Mouse (Mus musculus): Measurements from ENCODE around the gene Kidins220. TPM values are rescaled to one million over a fixed set of nuclear protein-coding genes. Genes with fewer than 3 reads are reported as not detected.

Kidins220 gene
- polyA plus RNA-seq, 1 experiment from 2014 or later: 23.7 TPM

DNA sequence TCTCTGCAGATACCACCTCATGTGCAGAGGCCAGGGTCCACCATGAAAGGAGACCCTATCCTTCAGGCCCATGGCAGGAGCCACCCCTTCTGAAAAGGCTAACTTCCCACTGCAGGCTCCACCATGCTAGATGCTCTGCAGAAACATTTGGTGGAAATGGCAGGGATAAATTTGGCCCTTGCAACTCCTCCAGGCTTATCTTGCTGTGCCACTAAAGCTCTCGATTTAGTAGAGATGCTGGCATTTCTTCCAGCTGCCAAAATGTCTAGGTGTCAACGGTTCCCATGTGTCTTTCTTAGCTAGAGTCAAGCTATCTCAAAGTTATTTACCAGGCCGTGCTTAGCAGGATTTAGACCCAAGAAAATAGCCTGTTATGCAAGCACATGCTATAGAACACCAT lies 99.6 kb downstream of the Kidins220 start:
- DNase-seq (ENCODE audit: low spot score): no peak
- no peaks in the 10 kb centered on the region for H3K4me1 ChIP-seq (replicated peaks; ENCODE audit: control insufficient read depth, insufficient read depth, low read length)
- H3K36me3 ChIP-seq (ENCODE audit: control insufficient read depth, insufficient read depth, low read length): no peaks in the 10 kb centered on the region
- H3K4me3 ChIP-seq (ENCODE audit: low read depth, low read length): no peak overlapping the region
- 69% methylated on average over 3 of the region's 3 CpGs for WGBS
- no peaks in the 10 kb centered on the region for H3K9me3 ChIP-seq (ENCODE audit: control insufficient read depth, low read length)
- no peak overlapping the region for H3K27ac ChIP-seq (ENCODE audit: low read depth, low read length)
- H3K4me2 ChIP-seq: no peak overlapping the region
- H3K9ac ChIP-seq (ENCODE audit: low read depth, low read length): no peak overlapping the region
- no peak for ATAC-seq (replicated peaks; ENCODE audit: low FRiP score)
- no peaks in the 10 kb centered on the region for H3K27me3 ChIP-seq (replicated peaks; ENCODE audit: control insufficient read depth, insufficient read depth, low read length)

DNA sequence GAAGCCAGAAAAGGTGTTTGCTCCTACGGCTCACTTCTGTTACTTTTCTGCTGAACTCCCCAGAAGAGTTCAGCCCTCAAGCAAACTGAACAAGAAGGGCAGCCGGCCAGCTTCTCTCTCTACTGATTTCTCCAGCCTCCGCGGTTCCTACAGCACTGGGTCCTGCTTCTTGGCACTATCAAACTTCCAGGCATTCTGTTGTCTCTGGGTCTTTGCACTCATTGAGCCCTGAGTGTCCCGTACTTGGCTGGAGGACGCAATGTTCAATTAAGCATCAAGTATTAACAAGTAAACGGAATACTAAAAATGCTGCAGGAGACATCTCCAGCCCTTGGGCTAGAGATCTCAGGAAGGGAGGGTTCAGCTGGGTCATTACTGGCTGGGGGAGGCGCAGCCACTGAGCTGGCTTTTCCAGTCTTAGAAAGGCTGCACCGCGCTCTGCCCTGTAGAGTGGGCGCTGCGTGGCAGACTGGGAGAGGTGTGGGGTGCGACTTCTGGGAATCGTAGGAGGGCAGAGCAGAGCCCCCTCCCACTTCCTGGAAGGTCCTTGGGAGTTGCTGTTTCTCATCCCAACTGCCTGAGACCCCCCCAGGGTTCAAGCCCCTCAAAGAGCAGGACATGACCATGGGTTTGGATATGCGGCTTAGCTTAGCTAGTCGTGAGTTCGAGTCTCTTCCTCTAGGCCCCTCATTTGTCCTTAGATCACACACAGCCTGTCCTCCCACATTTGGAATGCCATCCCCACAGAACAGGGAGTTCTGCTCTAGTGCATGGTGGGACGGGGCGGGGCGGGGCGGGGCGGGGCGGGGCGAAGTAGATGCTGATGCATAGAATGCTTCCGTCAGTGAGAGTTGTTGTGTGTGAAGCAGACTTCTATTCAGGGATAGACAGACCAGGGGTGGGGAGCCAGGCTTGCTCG lies 108.8 kb downstream of the Kidins220 start:
- Histone ChIP-seq H3K27ac (ENCODE audit: low read depth, low read length) (no peak overlapping the region), H3K9me3 (ENCODE audit: control insufficient read depth, low read length) (no peaks in the 10 kb centered on the region), H3K4me1 (replicated peaks; ENCODE audit: control insufficient read depth, insufficient read depth, low read length) (no peaks in the 10 kb centered on the region), H3K27me3 (replicated peaks; ENCODE audit: control insufficient read depth, insufficient read depth, low read length) (no peaks in the 10 kb centered on the region), H3K9ac (ENCODE audit: low read depth, low read length) (no peak overlapping the region), H3K4me2 (peak overlapping the region; percentile 12; the same call in 1 of the 2 replicates), H3K36me3 (ENCODE audit: control insufficient read depth, insufficient read depth, low read length) (no peaks in the 10 kb centered on the region), H3K4me3 (ENCODE audit: low read depth, low read length) (no peak overlapping the region)
- ATAC-seq (replicated peaks; ENCODE audit: low FRiP score): no peak
- DNase-seq (ENCODE audit: low spot score): no peak
- WGBS: 36% methylated on average over 26 of the region's 26 CpGs

DNA sequence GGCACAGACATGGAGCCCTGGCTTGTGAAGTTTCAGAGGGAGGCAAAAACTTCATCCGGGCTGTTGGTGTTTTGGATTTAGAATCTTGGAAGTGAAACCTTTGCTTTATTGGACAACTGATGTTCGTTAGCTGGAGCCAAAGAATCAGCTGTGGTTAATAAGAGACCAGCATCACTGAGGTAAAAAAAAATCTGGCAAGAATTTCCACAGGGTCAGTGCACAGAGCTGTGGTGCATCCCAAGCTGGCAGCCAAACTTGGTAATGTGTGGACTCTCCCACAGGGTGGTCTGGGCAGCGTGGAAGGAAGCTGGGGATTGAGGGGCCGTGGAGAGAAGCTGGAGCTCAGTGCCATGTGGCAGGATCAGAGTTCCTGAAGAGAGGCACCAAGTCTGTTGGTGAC lies 112.2 kb downstream of the Kidins220 start:
- Histone ChIP-seq H3K4me3 (ENCODE audit: low read depth, low read length) (no peak overlapping the region), H3K4me1 (replicated peaks; ENCODE audit: control insufficient read depth, insufficient read depth, low read length) (no peaks in the 10 kb centered on the region), H3K36me3 (ENCODE audit: control insufficient read depth, insufficient read depth, low read length) (no peaks in the 10 kb centered on the region), H3K27me3 (replicated peaks; ENCODE audit: control insufficient read depth, insufficient read depth, low read length) (no peaks in the 10 kb centered on the region), H3K4me2 (no peak overlapping the region), H3K9ac (ENCODE audit: low read depth, low read length) (no peak overlapping the region), H3K9me3 (ENCODE audit: control insufficient read depth, low read length) (no peaks in the 10 kb centered on the region), H3K27ac (ENCODE audit: low read depth, low read length) (no peak overlapping the region)
- ATAC-seq (replicated peaks; ENCODE audit: low FRiP score) (no peak), DNase-seq (ENCODE audit: low spot score) (no peak)
- 60% methylated on average over 4 of the region's 4 CpGs for WGBS

DNA sequence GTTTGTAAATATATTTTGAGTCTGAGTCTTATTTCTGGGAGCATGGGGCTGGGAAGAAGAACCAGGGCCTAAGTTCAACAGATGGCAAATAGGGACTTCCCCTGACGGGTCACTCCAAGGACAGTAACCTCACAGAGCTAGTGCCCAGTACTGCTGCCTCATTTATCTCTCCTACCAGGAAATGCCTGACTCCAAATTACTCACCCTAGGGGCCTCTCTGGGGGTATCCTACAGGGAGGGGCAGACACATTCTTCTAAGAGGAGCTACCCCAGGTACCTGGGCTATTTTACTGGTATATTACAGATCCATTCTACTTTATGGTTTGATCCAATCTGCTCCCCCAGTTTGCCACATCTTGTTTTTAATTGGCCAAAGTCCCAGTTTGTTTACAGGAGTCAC lies 114.7 kb downstream of the Kidins220 start:
- WGBS: 33% methylated on average over 1 of the region's 1 CpGs
- H3K36me3 ChIP-seq (ENCODE audit: control insufficient read depth, insufficient read depth, low read length): no peaks in the 10 kb centered on the region
- no peak overlapping the region for H3K27ac ChIP-seq (ENCODE audit: low read depth, low read length)
- no peaks in the 10 kb centered on the region for H3K4me1 ChIP-seq (replicated peaks; ENCODE audit: control insufficient read depth, insufficient read depth, low read length)
- no peak overlapping the region for H3K4me3 ChIP-seq (ENCODE audit: low read depth, low read length)
- peaks cover 15% of the 10 kb centered on the region for H3K27me3 ChIP-seq (replicated peaks; ENCODE audit: control insufficient read depth, insufficient read depth, low read length)
- no peak for DNase-seq (ENCODE audit: low spot score)
- no peak overlapping the region for H3K9ac ChIP-seq (ENCODE audit: low read depth, low read length)
- ATAC-seq (replicated peaks; ENCODE audit: low FRiP score): no peak
- no peaks in the 10 kb centered on the region for H3K9me3 ChIP-seq (ENCODE audit: control insufficient read depth, low read length)
- H3K4me2 ChIP-seq: no peak overlapping the region

DNA sequence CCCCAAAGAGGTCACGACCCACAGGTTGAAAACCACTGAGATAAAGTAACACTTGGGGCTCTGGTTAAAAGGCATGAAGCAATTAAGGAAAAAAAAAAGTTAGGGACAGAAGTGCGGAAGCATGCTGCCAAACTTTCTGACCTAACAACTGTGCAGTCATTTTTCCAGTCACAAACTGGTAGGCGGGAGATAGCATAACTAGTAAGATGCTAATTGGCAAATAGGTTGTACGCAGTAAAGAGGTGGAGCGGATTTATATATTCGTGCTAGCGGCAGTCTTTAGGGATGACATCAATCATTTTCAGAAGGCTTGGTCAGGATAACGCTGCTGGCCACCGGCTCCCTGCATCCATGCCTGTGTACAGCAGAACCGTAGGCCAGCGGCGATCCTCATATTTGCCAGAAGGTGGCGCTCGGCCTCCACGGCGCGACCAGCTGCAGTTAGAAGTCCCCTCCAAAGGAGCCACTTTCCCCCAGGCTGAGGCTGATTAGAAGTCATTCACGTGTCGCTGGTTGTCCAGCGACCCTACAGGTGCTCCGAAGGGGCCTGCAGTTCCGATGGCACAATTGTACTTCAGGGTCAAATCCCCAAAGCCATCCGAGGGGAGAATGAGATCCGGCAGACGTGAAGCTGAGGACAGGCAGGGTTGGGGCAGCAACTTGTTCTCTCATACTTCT lies 117.4 kb downstream of the Kidins220 start:
- ATAC-seq (replicated peaks; ENCODE audit: low FRiP score): peak; percentile 63
- H3K9ac ChIP-seq (ENCODE audit: low read depth, low read length): no peak overlapping the region
- no peaks in the 10 kb centered on the region for H3K36me3 ChIP-seq (ENCODE audit: control insufficient read depth, insufficient read depth, low read length)

DNA sequence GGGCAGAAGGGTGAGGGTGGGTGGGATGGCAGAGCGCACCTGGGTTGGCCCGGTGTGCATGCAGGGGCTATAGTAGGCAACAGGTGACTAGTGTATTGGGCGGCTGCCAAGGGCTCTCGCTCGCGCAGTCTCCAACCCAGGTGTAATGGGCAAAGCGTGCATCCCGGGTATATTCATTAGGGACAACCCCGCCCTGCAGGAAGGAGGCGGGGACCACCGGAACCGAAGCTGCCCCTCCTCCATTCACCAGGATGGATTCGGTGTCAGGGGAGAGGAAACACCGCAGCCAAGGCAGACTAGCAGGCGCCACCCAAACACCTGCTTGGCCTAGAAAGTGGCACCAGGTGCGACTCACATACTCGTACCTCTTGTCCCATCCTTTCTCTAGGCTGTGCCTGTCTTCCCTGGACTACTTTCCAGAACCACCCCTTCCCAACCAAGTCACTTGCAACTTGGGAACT lies 118.1 kb downstream of the Kidins220 start:
- Histone ChIP-seq H3K4me3 (ENCODE audit: low read depth, low read length) (peak overlapping the region; percentile 46), H3K4me2 (peak overlapping the region; percentile 67), H3K9me3 (ENCODE audit: control insufficient read depth, low read length) (no peaks in the 10 kb centered on the region), H3K36me3 (ENCODE audit: control insufficient read depth, insufficient read depth, low read length) (no peaks in the 10 kb centered on the region), H3K4me1 (replicated peaks; ENCODE audit: control insufficient read depth, insufficient read depth, low read length) (no peaks in the 10 kb centered on the region; the same call in 1 of the 2 replicates), H3K27me3 (replicated peaks; ENCODE audit: control insufficient read depth, insufficient read depth, low read length) (peaks cover 44% of the 10 kb centered on the region), H3K27ac (ENCODE audit: low read depth, low read length) (peak overlapping the region; percentile 9; the same call in 1 of the 2 replicates), H3K9ac (ENCODE audit: low read depth, low read length) (no peak overlapping the region)
- DNase-seq (ENCODE audit: low spot score) (peak; percentile 69), ATAC-seq (replicated peaks; ENCODE audit: low FRiP score) (peak; percentile 7; the same call in 1 of the 2 replicates)
- WGBS: 4% methylated on average over 17 of the region's 17 CpGs

More for the DNA sequence above, 117.4 kb downstream of the Kidins220 start:
- H3K4me2 ChIP-seq: peak overlapping the region; percentile 67
- peak overlapping the region; percentile 46 for H3K4me3 ChIP-seq (ENCODE audit: low read depth, low read length)
- peaks cover 38% of the 10 kb centered on the region for H3K27me3 ChIP-seq (replicated peaks; ENCODE audit: control insufficient read depth, insufficient read depth, low read length)
- H3K4me1 ChIP-seq (replicated peaks; ENCODE audit: control insufficient read depth, insufficient read depth, low read length): no peaks in the 10 kb centered on the region; the same call in 1 of the 2 replicates
- peak; percentile 85 for DNase-seq (ENCODE audit: low spot score)
- WGBS: 7% methylated on average over 25 of the region's 25 CpGs
- H3K9me3 ChIP-seq (ENCODE audit: control insufficient read depth, low read length): no peaks in the 10 kb centered on the region
- H3K27ac ChIP-seq (ENCODE audit: low read depth, low read length): 0 out of 2 replicates have a peak overlapping the region, but pooled peaks have one; percentile 9

DNA sequence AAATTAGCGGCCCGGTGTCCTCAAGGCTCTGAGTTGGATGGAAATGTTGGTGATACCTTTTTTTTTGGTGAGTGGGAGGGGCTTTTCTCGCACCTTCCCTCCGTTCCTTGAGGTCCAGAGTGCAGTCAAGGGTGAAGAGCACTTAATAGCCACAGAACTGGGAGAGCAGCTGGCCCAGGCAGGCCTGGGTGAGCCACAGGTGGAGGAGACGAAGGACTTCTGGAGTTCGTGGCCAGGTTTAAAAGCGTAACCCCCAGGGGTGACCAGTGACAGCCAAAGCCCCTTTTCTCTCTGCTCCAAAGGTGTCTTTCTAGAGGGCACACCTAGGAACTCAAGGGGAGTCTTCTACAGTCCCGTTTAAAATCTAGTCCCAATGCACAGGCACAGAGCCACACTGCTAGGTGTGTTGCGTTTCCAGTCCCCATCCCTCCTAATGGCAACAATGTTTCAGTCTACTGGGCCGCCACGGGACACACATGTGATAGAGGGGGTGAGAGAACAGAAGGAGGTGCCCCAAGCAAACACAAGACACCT lies 118.6 kb downstream of the Kidins220 start:
- Histone ChIP-seq H3K4me3 (ENCODE audit: low read depth, low read length) (peak overlapping the region; percentile 46), H3K36me3 (ENCODE audit: control insufficient read depth, insufficient read depth, low read length) (no peaks in the 10 kb centered on the region), H3K4me1 (replicated peaks; ENCODE audit: control insufficient read depth, insufficient read depth, low read length) (no peaks in the 10 kb centered on the region; the same call in 1 of the 2 replicates), H3K27ac (ENCODE audit: low read depth, low read length) (peak overlapping the region; percentile 52; the same call in 1 of the 2 replicates), H3K9ac (ENCODE audit: low read depth, low read length) (peak overlapping the region; percentile 61), H3K27me3 (replicated peaks; ENCODE audit: control insufficient read depth, insufficient read depth, low read length) (peaks cover 49% of the 10 kb centered on the region), H3K9me3 (ENCODE audit: control insufficient read depth, low read length) (no peaks in the 10 kb centered on the region), H3K4me2 (peak overlapping the region; percentile 67)
- 20% methylated on average over 11 of the region's 11 CpGs for WGBS
- DNase-seq (ENCODE audit: low spot score) (peak; percentile 42), ATAC-seq (replicated peaks; ENCODE audit: low FRiP score) (no peak)

DNA sequence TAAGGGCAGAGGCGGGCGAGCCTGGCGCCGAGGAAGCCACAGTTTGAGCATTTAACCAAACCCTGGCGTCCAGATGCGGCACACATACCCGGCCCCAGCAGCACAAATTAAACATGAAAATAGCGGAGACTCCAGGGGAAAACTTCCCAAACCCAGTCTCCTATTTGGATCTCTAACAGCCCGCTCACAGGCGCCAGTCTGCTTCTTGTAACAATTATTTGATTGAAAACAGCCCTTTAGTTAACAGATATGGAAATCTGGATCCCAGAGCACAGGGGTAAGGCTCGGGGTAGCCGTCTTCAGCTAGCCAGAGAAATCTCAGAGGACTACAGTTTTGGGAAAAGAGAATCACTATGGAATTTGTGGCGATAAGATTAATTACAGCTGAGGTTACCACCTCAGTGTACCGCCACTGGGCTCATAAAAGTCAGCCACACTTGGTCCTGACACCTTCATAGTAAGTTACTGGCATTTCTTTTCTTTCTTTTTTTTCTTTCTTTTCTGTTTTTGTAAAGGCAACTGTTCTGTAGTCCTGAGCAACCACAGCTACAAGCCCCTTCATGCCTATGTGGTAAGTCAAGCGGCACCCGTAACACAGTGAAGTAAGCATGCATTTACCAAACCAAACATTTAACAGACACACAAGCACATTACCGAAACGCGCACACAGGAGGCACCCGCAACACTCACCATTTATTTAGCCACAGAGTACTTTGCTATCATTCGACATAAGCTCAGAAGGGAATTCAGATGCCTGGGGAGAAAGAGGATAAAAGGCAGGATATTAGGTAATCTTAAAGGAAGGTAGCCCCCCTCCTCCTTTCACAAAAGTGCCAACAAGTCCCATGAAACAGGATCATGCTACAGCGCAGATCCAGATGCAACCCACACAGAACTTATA lies 120.1 kb downstream of the Kidins220 start:
- Histone ChIP-seq H3K4me2 (peak overlapping the region; percentile 83), H3K36me3 (ENCODE audit: control insufficient read depth, insufficient read depth, low read length) (no peaks in the 10 kb centered on the region), H3K4me1 (replicated peaks; ENCODE audit: control insufficient read depth, insufficient read depth, low read length) (peaks cover 4% of the 10 kb centered on the region), H3K27ac (ENCODE audit: low read depth, low read length) (peak overlapping the region; percentile 73), H3K9ac (ENCODE audit: low read depth, low read length) (peak overlapping the region; percentile 72), H3K9me3 (ENCODE audit: control insufficient read depth, low read length) (no peaks in the 10 kb centered on the region), H3K27me3 (replicated peaks; ENCODE audit: control insufficient read depth, insufficient read depth, low read length) (peaks cover 64% of the 10 kb centered on the region), H3K4me3 (ENCODE audit: low read depth, low read length) (peak overlapping the region; percentile 71)
- no peak for ATAC-seq (replicated peaks; ENCODE audit: low FRiP score)
- DNase-seq (ENCODE audit: low spot score): peak; percentile 43
- WGBS: 7% methylated on average over 22 of the region's 22 CpGs

Measured in liver, embryonic 11.5 days (tissue).